Comparison of ENCODE assay signal across 8 mouse cellular contexts in the genomic region with DNA sequence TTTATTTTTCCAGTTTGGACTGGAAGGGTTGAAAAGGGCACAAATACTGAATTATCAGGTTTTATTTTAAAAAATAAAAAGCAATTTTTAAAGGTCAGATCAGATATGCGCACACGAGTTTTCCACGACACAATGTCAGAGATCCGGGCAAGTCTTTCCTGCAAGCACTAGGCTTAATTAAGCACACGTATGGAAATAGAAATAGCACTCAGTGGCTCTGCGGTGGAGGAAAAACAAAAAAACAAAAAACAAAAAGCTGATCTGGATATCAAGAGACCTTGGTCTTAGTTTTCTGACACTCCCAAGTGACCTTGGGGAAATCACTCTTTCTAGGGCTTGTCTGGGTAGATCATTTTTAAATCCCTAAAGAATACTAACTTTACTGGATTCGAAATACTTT. TPM values are rescaled to one million over a fixed set of nuclear protein-coding genes. Genes with fewer than 3 reads are reported as not detected.
DNase-seq lines count a peak whose midpoint lies in the region; ATAC-seq and TF ChIP-seq lines count a peak whose summit lies in the region.

No protein-coding gene starts in this region.

- peaks cover 14% of the 10 kb centered on the region for H3K4me1 ChIP-seq in lung, adult 2 months (ENCODE audit: control insufficient read depth, insufficient read depth, low read length)
- H3K4me1 ChIP-seq in embryonic facial prominence, embryonic 11.5 days (ENCODE audit: control insufficient read depth, insufficient read depth, low read length), result no peaks in the 10 kb centered on the region
- H3K4me1 ChIP-seq in intestine, embryonic 14.5 days (replicated peaks; ENCODE audit: control insufficient read depth, insufficient read depth, low read length), result peaks cover 12% of the 10 kb centered on the region; the same call in 1 of the 2 replicates
- peaks cover 38% of the 10 kb centered on the region for H3K4me1 ChIP-seq in neural tube, embryonic 13.5 days (replicated peaks)

- DNase-seq in lung, adult 2 months, result no peak
- no peak for DNase-seq in lung, postnatal 10 days
- peak; percentile 5 for DNase-seq in embryonic facial prominence, embryonic 11.5 days (ENCODE audit: low spot score)
- no peak for DNase-seq in intestine, embryonic 14.5 days (ENCODE audit: low spot score)
- DNase-seq in urinary bladder, postnatal 10 days (ENCODE audit: low spot score), result no peak
- DNase-seq in left cerebral cortex, postnatal 14 days (ENCODE audit: low spot score in 2 of 2), result no peak

- peak overlapping the region; percentile 100 for H3K9ac ChIP-seq in embryonic facial prominence, embryonic 11.5 days (replicated peaks; ENCODE audit: low read length)
- H3K9ac ChIP-seq in intestine, embryonic 14.5 days (ENCODE audit: low read length), result peak overlapping the region; percentile 100
- peak overlapping the region; percentile 100 for H3K9ac ChIP-seq in neural tube, embryonic 13.5 days

- H3K4me3 ChIP-seq in lung, adult 2 months (replicated peaks; ENCODE audit: extremely low read depth, low read depth, low read length), result peak overlapping the region; percentile 99
- H3K4me3 ChIP-seq in embryonic facial prominence, embryonic 11.5 days (ENCODE audit: low read depth, low read length), result peak overlapping the region; percentile 98
- H3K4me3 ChIP-seq in intestine, embryonic 14.5 days (ENCODE audit: low read depth, low read length), result peak overlapping the region; percentile 98
- H3K4me3 ChIP-seq in neural tube, embryonic 13.5 days, result peak overlapping the region; percentile 100

- WGBS in lung, adult 2 months, result 1% methylated on average over 7 of the region's 7 CpGs
- WGBS in embryonic facial prominence, embryonic 11.5 days, result 2% methylated on average over 7 of the region's 7 CpGs
- WGBS in intestine, embryonic 14.5 days, result under 1% methylated on average over 7 of the region's 7 CpGs
- 2% methylated on average over 7 of the region's 7 CpGs for WGBS in neural tube, embryonic 13.5 days

- TF ChIP-seq CTCF in lung, adult 2 months (IDR thresholded peaks at IDR 0.05; ENCODE audit: insufficient read depth, low read length), result no peak

- H3K9me3 ChIP-seq in embryonic facial prominence, embryonic 11.5 days (replicated peaks; ENCODE audit: control insufficient read depth, low read length), result no peaks in the 10 kb centered on the region
- no peaks in the 10 kb centered on the region for H3K9me3 ChIP-seq in intestine, embryonic 14.5 days (ENCODE audit: control insufficient read depth, low read length)
- H3K9me3 ChIP-seq in neural tube, embryonic 13.5 days, result no peaks in the 10 kb centered on the region

- H3K27ac ChIP-seq in embryonic facial prominence, embryonic 11.5 days (replicated peaks; ENCODE audit: low read depth, low read length), result peak overlapping the region; percentile 98; the same call in 1 of the 2 replicates
- H3K27ac ChIP-seq in intestine, embryonic 14.5 days (ENCODE audit: low read depth), result peak overlapping the region; percentile 99
- peak overlapping the region; percentile 97 for H3K27ac ChIP-seq in neural tube, embryonic 13.5 days (replicated peaks)

- intact Hi-C loops in left cerebral cortex, postnatal 14 days (cut with DNase I), result no loop called here

- ATAC-seq in embryonic facial prominence, embryonic 11.5 days (replicated peaks; ENCODE audit: insufficient number of reproducible peaks, low FRiP score, low TSS enrichment, low read depth), result no peak
- no peak for ATAC-seq in intestine, embryonic 14.5 days (replicated peaks; ENCODE audit: low FRiP score, low TSS enrichment, low read depth)
- no peak for ATAC-seq in neural tube, embryonic 13.5 days (ENCODE audit: low read depth)
- no peak for ATAC-seq in erythroid progenitor cell, adult 5-6 weeks (replicated peaks; ENCODE audit: low FRiP score, poor library complexity, severe bottlenecking)

- H3K36me3 ChIP-seq in embryonic facial prominence, embryonic 11.5 days (replicated peaks; ENCODE audit: control insufficient read depth, insufficient read depth, low read depth, low read length), result no peaks in the 10 kb centered on the region
- no peaks in the 10 kb centered on the region for H3K36me3 ChIP-seq in intestine, embryonic 14.5 days (ENCODE audit: control insufficient read depth, insufficient read depth, low read length)
- H3K36me3 ChIP-seq in neural tube, embryonic 13.5 days, result no peaks in the 10 kb centered on the region

- no peak for TF ChIP-seq POLR2A in lung, adult 2 months (IDR thresholded peaks at IDR 0.05; ENCODE audit: borderline replicate concordance, extremely low read depth, low read depth, low read length)

- H3K27me3 ChIP-seq in embryonic facial prominence, embryonic 11.5 days (ENCODE audit: control insufficient read depth, insufficient read depth, low read length), result no peaks in the 10 kb centered on the region
- H3K27me3 ChIP-seq in intestine, embryonic 14.5 days (replicated peaks; ENCODE audit: control insufficient read depth, insufficient read depth, low read length), result no peaks in the 10 kb centered on the region
- H3K27me3 ChIP-seq in neural tube, embryonic 13.5 days, result no peaks in the 10 kb centered on the region

- peak overlapping the region; percentile 47 for H3K4me2 ChIP-seq in embryonic facial prominence, embryonic 11.5 days (ENCODE audit: low read depth, low read length)
- peak overlapping the region; percentile 93 for H3K4me2 ChIP-seq in intestine, embryonic 14.5 days (ENCODE audit: low read length)
- peak overlapping the region; percentile 88 for H3K4me2 ChIP-seq in neural tube, embryonic 13.5 days

RNA-seq across cellular contexts. Expression of a gene that starts 1.0 kb away (rescaled TPM):
- polyA plus RNA-seq in lung, adult 2 months (2012; rRNA removed), result 20.9 and 34.9 TPM in 2 replicates
- polyA plus RNA-seq in embryonic facial prominence, embryonic 11.5 days (2014; fragmentation: Nextera tagmentation; extraction: Ambion mirVana), result 184 and 200 TPM in 2 replicates
- 168 and 181 TPM in 2 replicates for polyA plus RNA-seq in intestine, embryonic 14.5 days (2014; fragmentation: Nextera tagmentation; extraction: Ambion mirVana)
- polyA plus RNA-seq in neural tube, embryonic 13.5 days (2015; fragmentation: Nextera tagmentation; extraction: Ambion mirVana), result 106 and 124 TPM in 2 replicates
- 100 to 1,000 TPM; 103 to 110 TPM for total RNA-seq in left cerebral cortex, postnatal 14 days (2021)
- total RNA-seq in erythroid progenitor cell, adult 5-6 weeks (2015; ENCODE audit: low replicate concordance), result 139 and 168 TPM in 2 replicates
- 174 and 187 TPM in 2 replicates for total RNA-seq in erythroid progenitor cell, adult 5-6 weeks (2017; ENCODE audit: low replicate concordance)

RNA-seq across cellular contexts. Expression of a gene that starts 21.9 kb away (rescaled TPM):
- 9.2 and 12.5 TPM in 2 replicates for polyA plus RNA-seq in lung, adult 2 months (2012; rRNA removed)
- polyA plus RNA-seq in embryonic facial prominence, embryonic 11.5 days (2014; fragmentation: Nextera tagmentation; extraction: Ambion mirVana), result 35.8 and 38.0 TPM in 2 replicates
- polyA plus RNA-seq in intestine, embryonic 14.5 days (2014; fragmentation: Nextera tagmentation; extraction: Ambion mirVana), result 29.8 and 30.1 TPM in 2 replicates
- polyA plus RNA-seq in neural tube, embryonic 13.5 days (2015; fragmentation: Nextera tagmentation; extraction: Ambion mirVana), result 38.8 and 39.9 TPM in 2 replicates
- total RNA-seq in left cerebral cortex, postnatal 14 days (2021), result 10 to 100 TPM; 34.6 to 42.1 TPM
- 43.6 and 46.1 TPM in 2 replicates for total RNA-seq in erythroid progenitor cell, adult 5-6 weeks (2015; ENCODE audit: low replicate concordance)
- 42.8 and 56.5 TPM in 2 replicates for total RNA-seq in erythroid progenitor cell, adult 5-6 weeks (2017; ENCODE audit: low replicate concordance)

RNA-seq across cellular contexts. Expression of a gene that starts 33.7 kb away (rescaled TPM):
- 0.41 and 0.74 TPM in 2 replicates for polyA plus RNA-seq in lung, adult 2 months (2012; rRNA removed)
- 2.3 TPM in 2 replicates for polyA plus RNA-seq in embryonic facial prominence, embryonic 11.5 days (2014; fragmentation: Nextera tagmentation; extraction: Ambion mirVana)
- 1.2 and 1.5 TPM in 2 replicates for polyA plus RNA-seq in intestine, embryonic 14.5 days (2014; fragmentation: Nextera tagmentation; extraction: Ambion mirVana)
- 12.6 and 13.4 TPM in 2 replicates for polyA plus RNA-seq in neural tube, embryonic 13.5 days (2015; fragmentation: Nextera tagmentation; extraction: Ambion mirVana)
- 10 to 100 TPM; 22.8 to 23.6 TPM for total RNA-seq in left cerebral cortex, postnatal 14 days (2021)
- total RNA-seq in erythroid progenitor cell, adult 5-6 weeks (2015; ENCODE audit: low replicate concordance), result 5.9 and 11.9 TPM in 2 replicates
- 9.9 and 13.9 TPM in 2 replicates for total RNA-seq in erythroid progenitor cell, adult 5-6 weeks (2017; ENCODE audit: low replicate concordance)
